Mouse (Mus musculus): ENCODE data around the gene Dmrtc1c1. TPM values are rescaled to one million over a fixed set of nuclear protein-coding genes. Genes with fewer than 3 reads are reported as not detected.
"Not testable (repeated sequence)": the region's sequence is repeated elsewhere in the genome, so short reads cannot be mapped to it uniquely, and the experiment has no call there.

Dmrtc1c1 gene
- polyA plus RNA-seq (2015; fragmentation: Nextera tagmentation; extraction: Ambion mirVana): not detected in 2 replicates

- no CpG with 5 or more reads among the region's 14 CpGs for WGBS
- not testable (repeated sequence) for H3K27ac ChIP-seq (replicated peaks); H3K27me3 ChIP-seq; H3K4me2 ChIP-seq (replicated peaks); H3K9ac ChIP-seq (replicated peaks); ATAC-seq (replicated peaks); H3K4me3 ChIP-seq; H3K9me3 ChIP-seq; H3K36me3 ChIP-seq; H3K4me1 ChIP-seq
Observed at GRCm38 (mm10) chrX:102802663-102803062, at the start of gene Dmrtc1c1. TSS of gene Dmrtc1c1 (plus strand) at chrX:102802963.

GRCm38 (mm10) chrX:102765878-102766277, 36.9 kb upstream of the Dmrtc1c1 start:
- Histone ChIP-seq H3K27me3 (no peaks in the 10 kb centered on the region), H3K36me3 (no peaks in the 10 kb centered on the region), H3K4me3 (no peak overlapping the region), H3K4me1 (no peaks in the 10 kb centered on the region), H3K9me3 (no peaks in the 10 kb centered on the region), H3K4me2 (replicated peaks) (no peak overlapping the region), H3K27ac (replicated peaks) (no peak overlapping the region), H3K9ac (replicated peaks) (no peak overlapping the region)
- 64% methylated on average over 4 of the region's 4 CpGs for WGBS
- no peak for ATAC-seq (replicated peaks)

GRCm38 (mm10) chrX:102812311-102812710, 9.5 kb downstream of the Dmrtc1c1 start:
- Histone ChIP-seq H3K9me3 (no peaks in the 10 kb centered on the region), H3K4me2 (replicated peaks) (no peak overlapping the region), H3K27me3 (no peaks in the 10 kb centered on the region), H3K9ac (replicated peaks) (no peak overlapping the region), H3K36me3 (no peaks in the 10 kb centered on the region), H3K4me3 (no peak overlapping the region), H3K4me1 (no peaks in the 10 kb centered on the region), H3K27ac (replicated peaks) (no peak overlapping the region)
- 63% methylated on average over 4 of the region's 4 CpGs for WGBS
- ATAC-seq (replicated peaks): no peak

GRCm38 (mm10) chrX:102854516-102854915, 51.8 kb downstream of the Dmrtc1c1 start, which contains the start of gene Dmrtc1c2:
TSS of gene Dmrtc1c2 (minus strand) at chrX:102854616.
- not testable (repeated sequence) for H3K27me3 ChIP-seq; ATAC-seq (replicated peaks)
- 94% methylated on average over 6 of the region's 13 CpGs for WGBS

More at GRCm38 (mm10) chrX:102854516-102854915, 51.8 kb downstream of the Dmrtc1c1 start, which contains the start of gene Dmrtc1c2:
- H3K4me3 ChIP-seq; H3K9ac ChIP-seq (replicated peaks); H3K9me3 ChIP-seq; H3K36me3 ChIP-seq; H3K4me1 ChIP-seq; H3K27ac ChIP-seq (replicated peaks); H3K4me2 ChIP-seq (replicated peaks): not testable (repeated sequence)

Other genes starting within 250 kb of the Dmrtc1c1 start
- 4.1 and 4.8 TPM in 2 replicates for gene Phka1, start 158.7 kb upstream of the Dmrtc1c1 start, polyA plus RNA-seq (2015; fragmentation: Nextera tagmentation; extraction: Ambion mirVana)
- gene Gm3880, start 116.0 kb upstream of the Dmrtc1c1 start, polyA plus RNA-seq (2015; fragmentation: Nextera tagmentation; extraction: Ambion mirVana): not detected in 2 replicates
- gene Gm9112, start 95.3 kb upstream of the Dmrtc1c1 start, polyA plus RNA-seq (2015; fragmentation: Nextera tagmentation; extraction: Ambion mirVana): not detected in 2 replicates
- not detected in 2 replicates for gene Dmrtc1b, start 95.1 kb upstream of the Dmrtc1c1 start, polyA plus RNA-seq (2015; fragmentation: Nextera tagmentation; extraction: Ambion mirVana)
- not detected in 2 replicates for gene Dmrtc1c2, start 51.7 kb downstream of the Dmrtc1c1 start, polyA plus RNA-seq (2015; fragmentation: Nextera tagmentation; extraction: Ambion mirVana)
- gene 1700031F05Rik, start 65.0 kb downstream of the Dmrtc1c1 start, polyA plus RNA-seq (2015; fragmentation: Nextera tagmentation; extraction: Ambion mirVana): not detected in 2 replicates
- 1.0 and 1.9 TPM in 2 replicates for gene Dmrtc1a, start 105.7 kb downstream of the Dmrtc1c1 start, polyA plus RNA-seq (2015; fragmentation: Nextera tagmentation; extraction: Ambion mirVana)
- gene 1700011M02Rik, start 105.9 kb downstream of the Dmrtc1c1 start, polyA plus RNA-seq (2015; fragmentation: Nextera tagmentation; extraction: Ambion mirVana): not detected in 2 replicates
- not detected in 2 replicates for gene 1700018G05Rik, start 125.4 kb downstream of the Dmrtc1c1 start, polyA plus RNA-seq (2015; fragmentation: Nextera tagmentation; extraction: Ambion mirVana)

All from forebrain, embryonic 15.5 days (tissue).